Mouse (Mus musculus): ENCODE measurements around the gene Hnf1b.

Hnf1b gene

DNA sequence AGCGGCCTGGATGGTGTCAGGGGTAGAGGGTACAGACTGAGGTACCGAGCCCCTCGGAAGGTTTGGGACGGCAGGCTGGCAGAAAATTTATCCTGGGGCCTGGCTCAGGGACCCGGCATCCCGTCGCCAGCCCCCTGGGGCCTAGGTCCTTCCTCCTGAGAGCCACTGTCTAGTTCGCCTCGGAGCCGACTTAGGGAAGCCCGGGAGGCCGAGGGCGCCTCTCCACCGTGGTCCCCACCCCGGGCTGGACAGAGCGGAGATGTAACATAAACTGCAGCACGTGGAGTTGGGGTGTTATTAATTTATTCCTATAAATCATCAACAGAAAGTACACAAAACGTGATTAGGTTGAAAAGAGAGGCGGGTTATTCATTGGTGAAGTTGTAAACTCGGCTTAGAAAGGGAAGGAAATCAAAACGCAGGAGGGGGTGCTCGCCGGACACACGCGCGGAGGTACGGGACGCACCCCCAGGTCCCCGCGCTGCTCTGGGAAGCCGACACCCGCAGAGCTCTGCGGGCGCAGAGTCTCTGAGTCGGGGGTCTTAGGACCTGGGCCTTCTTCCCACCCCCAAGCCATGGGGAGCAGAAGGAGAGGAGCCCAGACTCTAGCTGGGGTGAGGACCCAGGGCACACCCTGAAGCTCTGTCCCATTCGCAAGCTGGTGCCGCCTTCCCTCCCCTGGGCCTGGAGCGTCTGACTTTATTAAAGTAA is 2.8 kb downstream of the Hnf1b start:
- DNase-seq (ENCODE audit: low spot score in 2 of 2) = no peak

GRCm38 (mm10) chr11:83853221-83853792 is 3.4 kb downstream of the Hnf1b start:
- DNase-seq (ENCODE audit: low spot score in 2 of 2) = no peak

DNA sequence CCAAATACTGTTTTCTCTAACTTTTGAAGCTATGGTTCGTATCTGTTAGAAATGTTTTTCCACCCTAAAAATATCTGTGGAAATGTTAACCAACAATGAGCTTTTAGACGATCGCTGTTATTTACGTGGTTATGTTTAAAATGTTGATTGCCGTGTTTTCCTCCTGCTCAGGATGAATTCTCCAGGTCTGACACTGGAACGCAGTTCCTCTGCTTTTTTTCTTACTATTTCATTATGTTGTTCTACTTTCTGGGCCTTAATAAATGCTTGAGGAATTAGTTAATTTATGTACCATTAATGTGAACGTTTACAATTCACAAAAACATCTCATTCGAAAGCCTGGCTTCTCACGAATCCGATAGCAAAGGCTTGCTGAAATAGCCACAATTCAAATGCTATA is 4.2 kb downstream of the Hnf1b start:
- no peak for DNase-seq (ENCODE audit: low spot score in 2 of 2)

GRCm38 (mm10) chr11:83854707-83855106 is 4.8 kb downstream of the Hnf1b start:
- DNase-seq (ENCODE audit: low spot score in 2 of 2) = no peak

DNA sequence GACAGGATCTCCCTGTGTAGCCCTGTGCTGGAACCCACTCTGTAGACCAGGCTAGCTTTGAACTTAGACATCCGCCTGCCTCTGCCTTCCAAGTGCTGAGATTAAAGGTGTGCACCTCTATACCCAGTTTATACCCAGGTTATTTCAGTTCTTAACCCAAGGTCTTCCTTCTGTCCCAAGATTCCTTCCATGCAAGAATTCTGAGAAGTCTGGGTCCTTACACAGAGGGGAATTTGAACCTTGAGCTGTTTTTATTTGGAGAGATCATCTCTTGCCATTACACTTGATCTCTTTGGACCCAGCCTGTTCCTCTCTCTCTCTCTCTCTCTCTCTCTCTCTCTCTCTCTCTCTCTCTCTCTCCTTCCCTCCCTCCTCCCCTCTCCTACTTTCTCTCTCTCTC is 7.4 kb downstream of the Hnf1b start:
- no peak for DNase-seq (ENCODE audit: low spot score in 2 of 2)

GRCm38 (mm10) chr11:83865286-83865685 is 15.4 kb downstream of the Hnf1b start:
- DNase-seq (ENCODE audit: low spot score in 2 of 2) = no peak

DNA sequence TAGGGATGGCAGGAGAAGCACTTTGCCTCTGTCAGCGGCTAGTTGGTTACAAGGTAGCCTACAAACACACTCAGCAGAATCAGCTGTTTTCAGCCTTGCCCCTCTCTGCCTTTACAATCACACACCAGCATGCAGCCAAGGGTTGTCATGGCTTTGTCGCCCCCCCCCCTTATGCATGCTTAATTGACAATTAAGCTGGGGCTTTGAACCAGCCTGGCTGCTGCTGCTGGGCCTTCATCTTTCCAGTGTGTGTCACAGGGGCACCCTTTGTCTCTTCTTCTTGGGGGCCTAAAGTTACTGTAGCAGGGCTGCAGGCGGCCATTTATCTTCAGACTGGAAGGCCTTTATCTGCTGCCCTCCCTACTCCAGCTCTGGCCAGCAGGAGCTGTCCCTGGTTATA is 17.7 kb downstream of the Hnf1b start:
- DNase-seq (ENCODE audit: low spot score in 2 of 2) = no peak

GRCm38 (mm10) chr11:83869147-83869546 is 19.3 kb downstream of the Hnf1b start:
- no peak for DNase-seq (ENCODE audit: low spot score in 2 of 2)

GRCm38 (mm10) chr11:83869686-83870085 is 19.8 kb downstream of the Hnf1b start:
- DNase-seq (ENCODE audit: low spot score in 2 of 2) = no peak

DNA sequence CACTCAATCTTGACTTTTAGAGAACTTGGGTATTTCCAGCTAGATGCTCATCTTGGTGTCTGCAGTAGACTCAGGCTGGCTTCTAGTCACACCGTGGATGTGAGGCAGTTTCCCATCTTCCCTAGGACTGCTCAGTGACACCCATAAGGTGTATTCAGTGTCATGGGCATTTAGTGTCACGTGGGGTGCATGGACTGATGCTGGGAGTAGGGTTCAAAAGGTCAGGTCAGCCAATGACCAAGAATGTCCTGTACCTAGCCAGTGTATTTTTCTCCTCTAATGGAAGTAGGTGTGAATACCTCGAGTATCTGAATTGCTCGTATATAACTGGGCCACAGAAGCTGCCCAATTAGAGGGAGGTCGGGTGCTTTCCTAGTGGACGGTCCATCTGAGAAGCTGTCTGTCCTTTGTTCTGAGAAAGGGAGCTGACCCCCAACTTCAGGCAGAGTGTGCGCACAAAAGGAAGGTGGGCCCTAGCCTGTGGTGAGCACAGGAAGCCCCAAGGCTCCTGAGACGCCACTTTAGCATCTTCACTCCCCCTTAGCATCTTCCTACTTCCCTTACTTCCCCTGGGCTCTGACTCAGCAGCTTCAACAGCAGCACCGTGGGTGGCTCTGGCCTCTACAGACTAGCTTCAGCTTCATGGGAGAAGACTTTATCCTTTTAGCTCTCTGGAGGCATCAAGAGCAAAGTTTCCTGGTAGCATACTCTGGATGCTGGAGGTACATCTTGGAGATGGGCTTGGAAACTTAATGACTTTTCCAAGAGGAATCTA is 22.1 kb downstream of the Hnf1b start:
- no peak for DNase-seq (ENCODE audit: low spot score in 2 of 2)

DNA sequence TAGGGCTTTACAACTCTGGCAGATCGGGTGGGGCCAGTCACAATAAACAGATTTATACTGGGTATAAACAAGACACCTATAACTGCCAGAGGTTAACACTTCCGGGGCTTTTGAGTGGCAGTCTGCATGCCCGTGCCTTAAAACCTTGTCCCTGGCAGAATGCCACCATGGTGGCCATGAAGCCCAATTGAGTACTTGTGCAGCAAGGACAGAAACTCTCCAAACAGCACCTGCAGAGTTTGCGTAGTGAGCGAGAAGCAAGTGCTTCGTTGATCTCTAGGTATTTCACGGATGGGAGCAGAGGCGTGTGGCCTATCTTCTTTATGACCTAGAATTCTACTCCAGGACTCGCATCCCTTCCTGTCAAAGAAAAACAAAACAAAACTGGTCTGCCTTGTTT is 23.6 kb downstream of the Hnf1b start:
- no peak for DNase-seq (ENCODE audit: low spot score in 2 of 2)

GRCm38 (mm10) chr11:83876630-83877029 is 26.8 kb downstream of the Hnf1b start:
- DNase-seq (ENCODE audit: low spot score in 2 of 2) = no peak

- DNase-seq (ENCODE audit: low spot score in 2 of 2) = no peak
Measured at GRCm38 (mm10) chr11:83877765-83878164, 27.9 kb downstream of the Hnf1b start.

- no peak for DNase-seq (ENCODE audit: low spot score in 2 of 2)
Measured at GRCm38 (mm10) chr11:83878417-83878952, 28.6 kb downstream of the Hnf1b start.

DNA sequence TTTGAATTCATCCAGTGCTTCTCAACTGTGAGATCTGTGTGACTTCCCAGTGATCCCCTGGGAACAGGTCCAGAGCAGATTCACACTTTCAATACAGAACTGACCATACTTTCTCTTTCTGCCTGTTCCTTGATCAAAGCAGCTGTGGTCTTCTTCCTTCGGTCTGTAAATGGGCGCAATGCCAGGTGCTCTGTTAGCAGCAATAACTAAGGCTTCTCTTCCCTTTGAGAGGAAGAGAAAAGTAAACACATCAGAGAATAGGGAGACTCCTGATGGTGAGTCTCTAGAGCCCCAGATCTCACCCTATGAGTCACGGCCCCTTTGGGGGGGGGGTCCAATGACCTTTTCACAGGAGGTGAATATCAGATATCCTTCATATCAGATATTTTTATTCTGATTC is 29.3 kb downstream of the Hnf1b start:
- DNase-seq (ENCODE audit: low spot score in 2 of 2) = no peak

GRCm38 (mm10) chr11:83881438-83881837 is 31.6 kb downstream of the Hnf1b start:
- DNase-seq (ENCODE audit: low spot score in 2 of 2) = no peak

DNA sequence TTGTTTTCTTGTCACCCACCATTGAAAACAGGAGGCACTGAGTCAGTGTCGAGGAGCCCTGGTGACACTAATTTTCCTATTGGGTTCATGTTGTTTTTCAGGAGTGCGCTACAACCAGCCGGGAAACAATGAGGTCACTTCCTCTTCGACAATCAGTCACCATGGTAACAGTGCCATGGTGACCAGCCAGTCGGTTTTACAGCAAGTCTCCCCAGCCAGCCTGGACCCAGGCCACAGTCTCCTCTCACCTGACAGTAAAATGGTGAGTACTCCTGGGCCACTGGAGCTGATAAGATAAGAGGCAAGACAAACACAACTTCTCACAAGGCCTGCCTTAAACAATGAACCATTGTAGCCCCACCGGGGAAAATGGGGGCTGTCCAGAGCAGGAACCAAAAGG is 32.7 kb downstream of the Hnf1b start:
- no peak for DNase-seq (ENCODE audit: low spot score in 2 of 2)

- DNase-seq (ENCODE audit: low spot score in 2 of 2) = no peak
Measured at GRCm38 (mm10) chr11:83883074-83883473, 33.2 kb downstream of the Hnf1b start.

DNA sequence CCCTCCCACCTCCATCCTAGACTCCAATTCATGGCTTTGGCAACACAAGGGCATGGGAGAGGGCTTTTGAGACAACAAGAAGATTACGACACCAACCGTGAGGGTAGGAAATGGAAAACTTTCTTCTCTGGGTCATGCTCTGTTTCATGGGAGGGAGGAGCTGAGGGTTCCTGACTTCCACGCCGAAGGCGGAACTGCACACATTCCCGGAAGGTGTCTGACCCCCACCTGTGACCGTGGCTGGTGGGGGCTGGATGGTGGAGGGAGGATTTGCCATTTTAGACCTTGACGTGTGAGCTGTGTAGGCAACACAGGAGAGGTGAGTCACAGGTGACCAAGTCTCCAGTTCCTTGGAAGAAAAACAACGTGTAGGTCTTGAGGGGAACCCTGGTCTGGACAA is 33.9 kb downstream of the Hnf1b start:
- no peak for DNase-seq (ENCODE audit: low spot score in 2 of 2)

- no peak for DNase-seq (ENCODE audit: low spot score in 2 of 2)
Measured at GRCm38 (mm10) chr11:83885175-83885574, 35.3 kb downstream of the Hnf1b start.

- no peak for DNase-seq (ENCODE audit: low spot score in 2 of 2)
Measured at GRCm38 (mm10) chr11:83886746-83887145, 36.9 kb downstream of the Hnf1b start.

GRCm38 (mm10) chr11:83891366-83891765 is 41.5 kb downstream of the Hnf1b start:
- DNase-seq (ENCODE audit: low spot score in 2 of 2) = no peak

DNA sequence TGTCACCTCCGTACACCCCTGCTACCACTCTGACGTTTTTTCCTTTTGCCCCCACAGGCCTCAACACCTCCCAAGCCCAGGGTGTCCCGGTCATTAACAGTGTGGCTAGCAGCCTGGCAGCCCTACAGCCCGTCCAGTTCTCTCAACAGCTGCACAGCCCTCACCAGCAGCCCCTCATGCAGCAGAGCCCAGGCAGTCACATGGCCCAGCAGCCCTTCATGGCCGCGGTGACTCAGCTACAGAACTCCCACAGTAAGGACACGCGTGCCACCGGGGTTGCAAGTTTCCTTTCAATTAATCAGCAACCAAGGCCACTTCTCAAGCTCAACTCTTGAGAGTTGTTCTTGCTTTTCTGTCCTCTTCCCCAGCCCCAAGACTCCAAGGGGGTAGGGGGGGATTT is 43.5 kb downstream of the Hnf1b start:
- DNase-seq (ENCODE audit: low spot score in 2 of 2) = no peak

All from spleen, postnatal 4 days (tissue).